In the genomic region with DNA sequence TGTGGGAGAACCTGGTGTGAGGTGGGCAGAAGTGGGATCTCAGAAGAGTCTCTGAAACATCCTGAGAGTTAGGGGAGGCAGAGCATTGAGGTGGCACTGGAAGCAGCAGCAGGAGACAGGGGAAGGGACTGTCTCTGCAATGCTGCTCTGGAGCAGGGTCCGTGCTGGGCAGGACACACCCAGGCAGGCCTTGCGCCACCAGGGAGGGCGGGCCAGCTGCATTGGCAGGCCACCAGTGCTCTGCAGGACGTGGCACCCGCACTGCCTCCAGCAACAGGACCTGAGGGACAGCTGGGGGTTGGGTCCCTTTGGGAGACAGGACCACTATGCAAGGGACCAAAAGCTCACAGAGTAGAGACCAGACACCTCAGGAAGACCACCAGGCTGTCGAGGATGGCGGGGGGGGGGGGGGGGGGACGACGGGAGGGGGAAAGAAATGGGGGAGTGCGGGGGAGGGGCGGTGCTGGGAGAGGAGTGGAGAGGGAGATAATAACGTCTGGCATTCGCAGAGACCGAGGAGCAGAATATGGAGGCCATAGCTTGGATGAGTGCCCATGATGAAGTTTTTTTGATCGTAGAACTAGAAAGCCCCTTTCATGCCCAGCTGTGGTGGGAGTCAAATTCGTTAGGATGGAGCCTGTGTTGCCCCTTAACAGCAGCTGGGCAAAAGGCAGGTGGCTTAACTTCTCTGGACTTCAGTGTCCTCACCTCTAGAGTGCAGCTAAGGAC, we compare ENCODE assay signal across 9 mouse cellular contexts. TPM values are rescaled to one million over a fixed set of nuclear protein-coding genes. Genes with fewer than 3 reads are reported as not detected.
DNase-seq lines count a peak whose midpoint lies in the region; ATAC-seq and TF ChIP-seq lines count a peak whose summit lies in the region.
"Had no signal": no experiment of that assay in that cellular context is flagged by ENCODE, and none has a peak within 500 bp of the region (broad histone marks: within the 10 kb centered on the region; RNA-seq: fewer than 3 reads in every experiment).

No protein-coding gene starts in this region.

- no peak overlapping the region for H3K4me3 ChIP-seq in liver, postnatal 0 days (ENCODE audit: low read depth, low read length)
- no peak overlapping the region for H3K4me3 ChIP-seq in embryonic facial prominence, embryonic 10.5 days
- no peak overlapping the region for H3K4me3 ChIP-seq in heart, embryonic 14.5 days (ENCODE audit: control insufficient read depth in 1 of 2, insufficient read depth in 1 of 2, low read depth in 1 of 2, low read length in 2 of 2)

- ATAC-seq in liver, postnatal 0 days: no peak
- ATAC-seq in heart, embryonic 14.5 days (ENCODE audit: insufficient number of reproducible peaks, insufficient read depth, low FRiP score, low read depth): peak; percentile 57; the same call in 1 of the 2 replicates

- TF ChIP-seq CTCF in liver, postnatal 0 days (IDR thresholded peaks at IDR 0.05; ENCODE audit: low read depth): no peak

- intact Hi-C loops in left cerebral cortex, postnatal 14 days (cut with DNase I): no loop called here

- no peak overlapping the region for H3K4me2 ChIP-seq in liver, postnatal 0 days (ENCODE audit: low read depth, low read length)
- H3K4me2 ChIP-seq in heart, embryonic 14.5 days (ENCODE audit: low read length): peak overlapping the region; percentile 34

- H3K27me3 ChIP-seq in liver, postnatal 0 days (ENCODE audit: insufficient read depth, low read length): no peaks in the 10 kb centered on the region
- peaks cover 7% of the 10 kb centered on the region; the same call in 1 of the 2 replicates for H3K27me3 ChIP-seq in embryonic facial prominence, embryonic 10.5 days (replicated peaks; ENCODE audit: low read depth, poor library complexity, severe bottlenecking)
- no peaks in the 10 kb centered on the region for H3K27me3 ChIP-seq in heart, embryonic 14.5 days (ENCODE audit: control insufficient read depth, insufficient read depth, low read length)

- 32% methylated on average over 12 of the region's 16 CpGs for WGBS in liver, postnatal 0 days (ENCODE audit: insufficient replicate concordance)
- 41% methylated on average over 13 of the region's 16 CpGs for WGBS in embryonic facial prominence, embryonic 10.5 days
- WGBS in heart, embryonic 14.5 days: 19% methylated on average over 12 of the region's 16 CpGs

- peak; percentile 60 for DNase-seq in liver, postnatal 0 days
- DNase-seq in liver: no peak
- no peak for DNase-seq in embryonic facial prominence, embryonic 10.5 days (ENCODE audit: low spot score)
- peak; percentile 78 for DNase-seq in lung, postnatal 14 days
- DNase-seq in c-Kit-positive CD71-positive TER-119-positive erythroid progenitor cells, embryonic 14.5 days (ENCODE audit: low spot score): no peak
- DNase-seq in left cerebral cortex, postnatal 14 days (ENCODE audit: low spot score in 2 of 2): no peak
- DNase-seq in kidney, adult 8-10 months: no peak

- no peaks in the 10 kb centered on the region for H3K4me1 ChIP-seq in liver, postnatal 0 days (ENCODE audit: insufficient read depth)
- H3K4me1 ChIP-seq in embryonic facial prominence, embryonic 10.5 days: peaks cover 31% of the 10 kb centered on the region
- peaks cover 16 to 25% of the 10 kb centered on the region in 2 experiments for H3K4me1 ChIP-seq in heart, embryonic 14.5 days (ENCODE audit: control insufficient read depth in 2 of 2, insufficient read depth in 2 of 2, low read length in 2 of 2)

- no peak overlapping the region for H3K27ac ChIP-seq in liver, postnatal 0 days (ENCODE audit: low read depth)
- H3K27ac ChIP-seq in embryonic facial prominence, embryonic 10.5 days (replicated peaks): peak overlapping the region; percentile 62; the same call in 1 of the 2 replicates
- peak overlapping the region; percentile 42 to 71 for H3K27ac ChIP-seq in heart, embryonic 14.5 days (replicated peaks in 1 of 2; ENCODE audit: control insufficient read depth in 1 of 2, insufficient read depth in 1 of 2, low read depth in 2 of 2, low read length in 2 of 2)
- H3K27ac ChIP-seq: liver, embryonic 14.5 days had no signal

- H3K9me3 ChIP-seq in liver, postnatal 0 days (ENCODE audit: low read length): no peaks in the 10 kb centered on the region
- H3K9me3 ChIP-seq in embryonic facial prominence, embryonic 10.5 days: no peaks in the 10 kb centered on the region
- no peaks in the 10 kb centered on the region for H3K9me3 ChIP-seq in heart, embryonic 14.5 days (ENCODE audit: control insufficient read depth, low read length)

- H3K9ac ChIP-seq in liver, postnatal 0 days (replicated peaks): no peak overlapping the region
- no peak overlapping the region for H3K9ac ChIP-seq in heart, embryonic 14.5 days (ENCODE audit: low read length)
- H3K9ac ChIP-seq: liver, embryonic 14.5 days had no signal

- no peaks in the 10 kb centered on the region for H3K36me3 ChIP-seq in liver, postnatal 0 days (replicated peaks; ENCODE audit: insufficient read depth, low read length)
- H3K36me3 ChIP-seq in embryonic facial prominence, embryonic 10.5 days (replicated peaks): no peaks in the 10 kb centered on the region
- no peaks in the 10 kb centered on the region for H3K36me3 ChIP-seq in heart, embryonic 14.5 days (ENCODE audit: control insufficient read depth, insufficient read depth, low read length)

- no peak for TF ChIP-seq EP300 in liver, postnatal 0 days (IDR thresholded peaks at IDR 0.05; ENCODE audit: low read depth)

RNA-seq across cellular contexts. Expression of a gene that starts 20.2 kb away (rescaled TPM):
- 29.8 and 37.8 TPM in 2 replicates for polyA plus RNA-seq in liver, postnatal 0 days (2015; fragmentation: Nextera tagmentation; extraction: Ambion mirVana)
- polyA plus RNA-seq in embryonic facial prominence, embryonic 10.5 days (2016; fragmentation: Nextera tagmentation; extraction: Ambion mirVana): 61.5 and 88.8 TPM in 2 replicates
- polyA plus RNA-seq in heart, embryonic 14.5 days (2014; fragmentation: Nextera tagmentation; extraction: Ambion mirVana): 447 and 511 TPM in 2 replicates
- total RNA-seq in left cerebral cortex, postnatal 14 days (2021): 10 to 100 TPM; 50.1 to 54.5 TPM

RNA-seq across cellular contexts. Expression of a gene that starts 51.6 kb away (rescaled TPM):
- polyA plus RNA-seq in liver, postnatal 0 days (2015; fragmentation: Nextera tagmentation; extraction: Ambion mirVana): not detected in 2 replicates
- not detected in 2 replicates for polyA plus RNA-seq in embryonic facial prominence, embryonic 10.5 days (2016; fragmentation: Nextera tagmentation; extraction: Ambion mirVana)
- polyA plus RNA-seq in heart, embryonic 14.5 days (2014; fragmentation: Nextera tagmentation; extraction: Ambion mirVana): 0.24 TPM in 2 replicates
- not detected for total RNA-seq in left cerebral cortex, postnatal 14 days (2021)
- polyA plus RNA-seq: liver, embryonic 14.5 days had no signal

Comparison
In these comparisons a context has a peak if more than half of its experiments do, and no peak if none do; other contexts are left out.
1. DNase-seq: peak in liver, postnatal 0 days (single experiment) and lung, postnatal 14 days (single experiment); none in liver (single experiment), embryonic facial prominence, embryonic 10.5 days (single experiment), c-Kit-positive CD71-positive TER-119-positive erythroid progenitor cells, embryonic 14.5 days (single experiment), left cerebral cortex, postnatal 14 days (0 of 2) and kidney, adult 8-10 months (0 of 2).